Mouse (Mus musculus) bone marrow macrophage, adult 2 months (primary cell): Measurements from ENCODE around the gene Hrh2.

Source experiments
- CTCF ChIP-seq: IDR thresholded peaks from 2 replicates; pipeline ENCODE4 v1.5.1; 2012; ENCODE audit warnings: low read depth, mild to moderate bottlenecking, low read length, moderate library complexity
- POLR2A ChIP-seq: IDR thresholded peaks from 2 replicates; pipeline ENCODE4 v1.6.1; 2012; ENCODE audit warnings: mild to moderate bottlenecking, low read depth, low read length, borderline replicate concordance

DNA sequence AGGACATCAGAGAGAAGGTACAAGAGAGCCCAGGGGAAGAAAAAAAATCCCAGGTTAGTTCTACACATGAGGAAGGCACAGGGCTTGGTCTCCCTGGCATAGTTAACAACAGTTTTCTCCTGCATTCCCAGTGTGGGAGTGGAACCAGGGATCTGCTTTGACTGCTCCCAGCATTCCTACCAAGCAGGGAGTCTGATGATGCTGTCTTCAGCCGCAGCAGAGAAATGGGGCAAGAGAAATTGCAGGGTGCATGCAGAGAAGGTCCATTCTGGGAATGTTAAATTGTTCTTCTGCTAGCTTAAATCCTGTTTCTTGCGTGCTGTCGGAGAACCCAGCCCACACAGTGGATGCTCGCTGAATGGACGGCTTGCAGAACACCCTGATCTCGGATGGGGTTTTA lies 26.2 kb upstream of the Hrh2 start:
- TF ChIP-seq CTCF: no peak
- TF ChIP-seq POLR2A: no peak
